Mouse (Mus musculus): ENCODE data around the gene Diaph3.

DNA sequence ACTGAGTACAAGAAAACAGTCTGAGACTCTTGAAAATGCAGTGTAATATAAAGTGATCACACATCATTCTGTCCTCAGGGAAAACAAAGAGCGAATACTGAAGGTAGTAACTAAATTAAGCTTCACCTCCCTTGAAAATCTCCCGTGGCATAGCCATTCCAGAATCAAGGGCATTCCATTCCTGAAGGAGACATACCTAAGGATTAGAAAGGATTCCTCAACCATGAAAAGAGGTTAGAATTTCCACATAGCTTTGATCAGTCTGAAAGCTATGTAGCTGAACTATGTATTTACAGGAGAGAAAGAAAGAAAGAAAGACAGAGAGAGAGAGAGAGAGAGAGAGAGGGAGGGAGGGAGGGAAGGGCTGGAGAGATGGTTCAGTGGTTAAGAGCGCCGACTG is 210.3 kb downstream of the Diaph3 start:
- TF ChIP-seq POLR2A (IDR thresholded peaks at IDR 0.05; ENCODE audit: insufficient read depth, low read depth, low read length), result no peak
- no peak for TF ChIP-seq CTCF (IDR thresholded peaks at IDR 0.05)
- no peak for TF ChIP-seq EP300 (IDR thresholded peaks at IDR 0.05; ENCODE audit: insufficient read depth, low read depth, low read length)
